Mouse (Mus musculus) lung, adult 2 months (tissue): Measurements from ENCODE around the gene Ociad1. TPM values are rescaled to one million over a fixed set of nuclear protein-coding genes. Genes with fewer than 3 reads are reported as not detected.
"Not testable (repeated sequence)": the region's sequence is repeated elsewhere in the genome, so short reads cannot be mapped to it uniquely, and the experiment has no call there.

ENCODE experiments used
- DNase-seq: peaks from one replicate; pipeline ENCODE4 v3.0.0; 2022
- H3K4me1 ChIP-seq: fragments of 200-500 bp; 2 replicates; pipeline ENCODE4 v1.6.1; 2011; ENCODE audit warnings: low read length; ENCODE audit not compliant: control insufficient read depth, insufficient read depth
- H3K4me3 ChIP-seq: fragments of 200-500 bp; replicated peaks from 2 replicates; pipeline ENCODE3; 2011; ENCODE audit warnings: low read depth, mild to moderate bottlenecking, control low read depth, low read length; ENCODE audit errors: extremely low read depth
- CTCF ChIP-seq: fragments of 200-500 bp; IDR thresholded peaks from 2 replicates; pipeline ENCODE4 v1.5.1; 2011; ENCODE audit warnings: mild to moderate bottlenecking, low read length, control low read depth; ENCODE audit not compliant: insufficient read depth
- POLR2A ChIP-seq: fragments of 200-500 bp; IDR thresholded peaks from 2 replicates; pipeline ENCODE4 v1.6.1; 2011; ENCODE audit warnings: low read depth, mild to moderate bottlenecking, control low read depth, low read length, borderline replicate concordance; ENCODE audit errors: extremely low read depth
- WGBS: fragments of 180-500 bp; shearing (Covaris S2); methylation state at CpG from one replicate; pipeline ENCODE4 v1.1.7; 2018; 5-methylcytosine and 5-hydroxymethylcytosine counted together
- polyA plus RNA-seq: library from polyadenylated mRNA; depleted of rRNA; stranded (reverse); fragments of >200 nt; gene quantifications from 2 replicates; pipeline ENCODE4 v1.2.3, GENCODE M21; 2012

Ociad1 gene
- polyA plus RNA-seq, 1 experiment: 58.4 TPM

DNA sequence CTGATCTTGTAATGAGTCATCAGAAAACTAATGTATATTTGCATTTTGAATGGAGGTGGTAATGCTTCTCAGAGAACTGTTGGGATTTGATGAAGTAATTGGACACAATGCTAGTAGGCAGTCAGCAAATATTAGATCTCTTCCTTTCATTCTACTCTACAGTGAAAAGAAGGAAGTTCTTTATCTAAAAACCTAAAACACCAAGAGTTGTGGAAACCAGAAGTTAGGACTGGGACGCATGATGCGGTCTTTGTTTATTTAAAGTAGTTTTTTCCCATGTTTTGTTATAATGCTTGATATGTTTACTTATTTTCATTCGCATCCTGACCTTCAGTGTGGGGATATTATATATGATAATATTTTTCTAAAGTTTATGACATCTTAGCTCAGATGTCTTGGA lies 14.7 kb downstream of the Ociad1 start:
- Histone ChIP-seq H3K4me1 (no peaks in the 10 kb centered on the region), H3K4me3 (no peak overlapping the region)
- DNase-seq: no peak
- no peak for TF ChIP-seq CTCF
- no peak for TF ChIP-seq POLR2A
- WGBS: 67% methylated on average over 3 of the region's 3 CpGs

DNA sequence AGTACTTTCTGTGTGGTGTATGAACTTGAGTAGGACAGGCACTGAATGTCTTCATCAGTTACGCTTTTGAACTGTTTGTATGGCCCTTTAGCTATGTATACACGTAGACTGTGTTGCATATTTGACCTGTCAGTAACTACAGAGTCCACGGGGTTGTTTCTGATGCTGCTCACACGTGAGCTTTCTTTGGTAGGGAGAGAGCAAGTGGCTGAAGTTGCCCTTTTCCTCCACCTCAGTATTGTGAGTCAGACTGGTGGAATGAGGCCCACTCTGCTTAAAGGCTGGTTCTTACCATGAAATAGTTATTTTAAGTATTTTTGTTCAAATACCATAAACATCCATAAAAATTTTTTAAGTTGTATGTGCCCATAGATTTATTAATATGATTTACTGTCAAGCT lies 16.9 kb downstream of the Ociad1 start:
- no peak for DNase-seq
- no peak overlapping the region for H3K4me3 ChIP-seq
- TF ChIP-seq POLR2A (no peak), CTCF (no peak)
- no peaks in the 10 kb centered on the region for H3K4me1 ChIP-seq
- WGBS: 77% methylated on average over 4 of the region's 4 CpGs

DNA sequence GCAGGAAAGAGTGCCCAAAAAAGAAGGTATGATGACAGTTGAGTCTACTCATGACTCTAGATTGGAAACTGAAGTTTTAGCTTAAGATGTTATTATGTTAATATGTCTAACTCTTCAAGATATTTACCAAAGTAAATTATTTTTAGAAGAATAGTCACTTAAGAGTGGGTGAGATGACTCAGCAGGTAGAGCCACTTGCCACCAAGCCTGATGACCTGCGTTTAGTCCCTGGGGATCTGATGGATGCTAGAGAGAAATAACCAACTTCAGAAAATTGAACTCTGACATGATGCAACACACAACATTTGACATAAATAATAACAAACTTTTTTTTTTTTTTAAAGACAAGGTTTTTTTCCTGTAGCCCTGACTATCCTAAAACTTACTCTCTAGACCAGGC lies 17.8 kb downstream of the Ociad1 start:
- DNase-seq: no peak
- H3K4me1 ChIP-seq: no peaks in the 10 kb centered on the region
- TF ChIP-seq POLR2A: no peak
- no peak for TF ChIP-seq CTCF
- no peak overlapping the region for H3K4me3 ChIP-seq
- WGBS: 68% methylated on average over 1 of the region's 1 CpGs

DNA sequence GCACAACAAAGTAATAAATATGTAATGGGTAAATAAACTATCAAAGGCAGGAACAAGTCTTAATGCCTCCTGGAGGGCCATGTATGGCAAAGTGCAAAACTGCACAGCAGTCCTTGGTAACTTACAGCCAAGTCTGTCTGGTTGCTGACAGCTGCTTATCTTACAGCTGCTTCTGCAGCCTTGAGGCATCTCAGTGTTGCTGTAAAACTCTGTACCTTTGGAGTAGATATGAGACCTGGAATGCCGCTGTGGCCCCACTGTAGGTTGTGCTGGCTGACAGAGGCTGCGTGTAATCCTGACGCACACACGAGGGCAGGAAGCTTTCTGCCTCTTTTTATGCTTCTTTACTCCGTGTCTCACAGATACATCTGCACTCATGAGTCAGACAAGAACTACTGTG lies 18.9 kb downstream of the Ociad1 start:
- TF ChIP-seq POLR2A (no peak), CTCF (no peak)
- 84% methylated on average over 5 of the region's 5 CpGs for WGBS
- Histone ChIP-seq H3K4me1 (no peaks in the 10 kb centered on the region), H3K4me3 (no peak overlapping the region)
- DNase-seq: no peak

DNA sequence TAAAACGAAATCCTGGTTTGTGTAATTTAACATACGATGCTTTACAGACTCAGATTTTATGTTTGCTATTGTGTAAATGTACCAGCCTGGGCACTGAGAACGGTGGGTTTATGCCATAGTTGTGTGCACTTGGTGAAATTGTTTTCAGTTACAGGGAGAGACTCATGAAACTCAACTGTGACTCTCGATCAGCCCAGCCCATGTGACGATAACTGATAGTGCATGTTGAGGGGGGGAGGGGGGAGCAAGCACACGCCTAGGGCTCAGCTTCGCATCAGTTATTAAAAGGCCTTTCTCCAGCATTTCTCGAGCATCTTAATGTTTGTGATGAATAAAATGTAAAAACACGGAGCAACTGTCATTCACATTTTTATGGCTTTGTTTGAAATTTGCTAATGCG lies 21.0 kb downstream of the Ociad1 start:
- no peak for TF ChIP-seq CTCF
- no peak for TF ChIP-seq POLR2A
- no peaks in the 10 kb centered on the region for H3K4me1 ChIP-seq
- no peak overlapping the region for H3K4me3 ChIP-seq
- no peak for DNase-seq
- WGBS: 89% methylated on average over 10 of the region's 10 CpGs

DNA sequence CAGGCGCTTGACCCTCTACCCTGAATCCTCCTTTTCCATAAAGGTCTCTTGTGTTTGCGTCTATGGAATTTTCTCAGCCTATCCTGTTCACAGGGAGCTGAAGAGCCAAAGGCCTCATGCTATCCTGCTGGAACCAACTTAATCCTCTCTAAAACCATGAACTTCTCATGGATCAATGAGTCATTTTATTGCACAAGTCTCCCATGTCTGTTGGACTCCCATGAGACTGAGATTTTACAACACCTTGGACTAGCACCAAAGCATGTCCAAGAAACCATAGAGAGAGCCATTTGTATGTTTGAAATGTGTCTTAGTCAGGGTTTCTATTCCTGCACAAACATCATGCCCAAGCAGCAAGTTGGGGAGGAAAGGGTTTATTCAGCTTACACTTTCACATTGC lies 22.1 kb downstream of the Ociad1 start:
- DNase-seq: no peak
- no peaks in the 10 kb centered on the region for H3K4me1 ChIP-seq
- no peak for TF ChIP-seq CTCF
- no peak for TF ChIP-seq POLR2A
- WGBS: 86% methylated on average over 2 of the region's 2 CpGs
- H3K4me3 ChIP-seq: no peak overlapping the region

DNA sequence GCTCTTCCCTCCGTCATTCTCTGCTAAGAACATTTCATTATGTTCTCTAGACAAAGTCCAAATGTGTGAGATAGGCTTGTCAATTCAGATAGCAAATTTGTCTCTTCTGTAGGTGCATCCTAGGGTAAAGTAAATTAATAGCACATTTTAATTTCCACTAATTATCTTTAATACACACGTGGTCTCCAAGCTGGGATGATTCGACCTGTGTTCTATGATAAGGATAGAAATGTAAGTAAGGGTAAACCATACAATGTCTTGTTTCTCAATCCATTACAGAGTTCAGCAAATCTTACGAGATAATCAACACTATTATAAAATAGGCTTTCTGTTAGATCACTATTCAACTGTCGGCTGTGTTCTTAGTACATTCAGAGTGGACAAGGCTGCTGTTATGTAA lies 26.7 kb downstream of the Ociad1 start:
- H3K4me3 ChIP-seq: no peak overlapping the region
- 91% methylated on average over 5 of the region's 5 CpGs for WGBS
- no peaks in the 10 kb centered on the region for H3K4me1 ChIP-seq
- no peak for TF ChIP-seq CTCF
- no peak for TF ChIP-seq POLR2A
- DNase-seq: no peak

DNA sequence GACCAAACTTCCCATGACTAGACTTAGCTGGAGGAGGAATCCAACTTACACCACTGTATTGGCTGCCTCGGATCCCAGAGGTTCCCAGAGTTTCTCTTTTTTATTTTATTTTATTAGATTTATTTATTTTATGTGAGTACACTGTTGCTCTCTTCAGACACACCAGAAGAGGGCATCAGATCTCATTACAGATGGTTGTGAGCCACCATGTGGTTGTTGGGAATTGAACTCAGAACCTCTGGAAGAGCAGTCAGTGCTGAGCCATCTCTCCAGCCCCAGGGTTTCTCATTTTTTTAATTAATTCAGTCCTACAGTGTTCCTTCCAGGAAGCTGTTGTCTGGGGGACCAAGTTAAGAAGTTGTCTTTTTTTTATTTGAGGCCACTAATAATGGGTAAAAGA lies 30.1 kb downstream of the Ociad1 start:
- not testable (repeated sequence) for H3K4me3 ChIP-seq
- 94% methylated on average over 1 of the region's 1 CpGs for WGBS

DNA sequence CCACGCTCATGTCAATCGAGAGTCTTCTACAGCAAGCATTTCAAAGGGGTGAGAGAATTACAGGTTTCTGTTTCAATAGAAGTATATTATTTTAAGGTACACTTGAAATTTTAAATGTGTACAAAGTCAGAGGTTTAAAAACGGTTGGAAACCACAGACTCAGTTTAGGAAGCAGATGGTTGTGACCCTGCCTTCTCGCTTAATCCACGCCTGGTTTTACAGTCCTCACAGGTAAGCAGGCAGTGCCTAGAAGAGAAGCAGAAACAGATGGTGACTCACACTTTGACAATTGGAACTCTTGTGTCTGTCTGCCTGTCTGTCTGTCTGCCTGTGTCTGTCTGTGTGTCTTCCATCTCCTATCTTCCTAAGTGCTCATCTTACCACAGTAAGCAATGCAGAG lies 31.0 kb downstream of the Ociad1 start:
- 61% methylated on average over 5 of the region's 5 CpGs for WGBS
- H3K4me1 ChIP-seq: no peaks in the 10 kb centered on the region
- DNase-seq: no peak
- no peak overlapping the region for H3K4me3 ChIP-seq
- TF ChIP-seq POLR2A (no peak), CTCF (no peak)

More for the DNA sequence above, 30.1 kb downstream of the Ociad1 start:
- DNase-seq, H3K4me1 ChIP-seq: not testable (repeated sequence)

DNA sequence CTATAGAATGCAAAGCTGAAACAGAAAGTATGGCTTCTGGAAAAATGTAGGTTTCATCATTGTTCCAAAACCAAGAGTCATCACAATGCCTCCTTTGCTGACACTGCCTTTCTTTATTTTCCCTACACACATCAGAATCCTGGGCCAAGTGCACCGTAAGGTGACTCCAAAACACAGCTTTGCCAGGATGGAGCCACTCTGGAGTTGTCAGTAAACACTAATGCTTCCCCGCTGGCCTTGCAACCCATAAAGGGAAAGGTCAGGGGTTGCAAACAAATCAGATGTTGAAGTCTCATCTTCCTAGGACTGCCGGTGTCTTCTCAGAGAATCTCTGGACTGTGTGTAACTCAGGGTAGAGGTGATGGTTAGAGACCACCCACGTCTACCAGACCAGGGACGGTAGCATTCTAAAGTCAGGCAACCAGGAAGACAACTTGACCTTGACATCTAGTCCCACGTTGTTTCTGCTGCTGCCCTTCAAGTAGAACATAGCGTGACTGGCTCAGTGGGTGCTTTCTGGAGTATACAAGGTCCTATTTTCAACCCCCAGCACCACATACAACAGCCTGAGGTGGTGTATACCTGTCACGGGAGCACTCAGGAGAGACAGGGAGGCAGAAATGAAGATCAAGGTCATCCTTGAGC lies 32.1 kb downstream of the Ociad1 start:
- no peak for DNase-seq
- WGBS: 72% methylated on average over 8 of the region's 8 CpGs
- Histone ChIP-seq H3K4me3 (no peak overlapping the region), H3K4me1 (no peaks in the 10 kb centered on the region)
- TF ChIP-seq CTCF: no peak
- TF ChIP-seq POLR2A: no peak
